Mouse (Mus musculus): ENCODE results near the gene Zbtb16.

- TF ChIP-seq POLR2A (IDR thresholded peaks at IDR 0.05; ENCODE audit: extremely low read depth, insufficient read depth, low read length) = no peak
- TF ChIP-seq CTCF (IDR thresholded peaks at IDR 0.05; ENCODE audit: low read depth, low read length) = no peak
Observed at GRCm38 (mm10) chr9:48800627-48801026, 35.4 kb downstream of the Zbtb16 start.
